Mouse (Mus musculus) hindbrain, postnatal 0 days (tissue): ENCODE measurements around the gene Cenpl. TPM values are rescaled to one million over a fixed set of nuclear protein-coding genes. Genes with fewer than 3 reads are reported as not detected.
A peak's percentile ranks its signal among the peaks of the same experiment; 100 is the strongest.

Experiments
- ATAC-seq: fragments of 200-750 bp; cut with Nextera tagmentation; 2 replicates; pipeline ENCODE4 v1.8.0; 2017; ENCODE audit warnings: mild to moderate bottlenecking, moderate TSS enrichment, moderate library complexity
- DNase-seq: peaks from one replicate; pipeline ENCODE4 v3.0.0-alpha.2; 2015; ENCODE audit warnings: low spot score
- H3K27ac ChIP-seq: fragments of 300-500 bp; sonication (generic); 2 replicates; pipeline ENCODE4 v1.5.1; 2014; ENCODE audit warnings: mild to moderate bottlenecking
- H3K27me3 ChIP-seq: fragments of 300-500 bp; sonication (generic); 2 replicates; pipeline ENCODE4 v1.6.1; 2014; ENCODE audit warnings: low read length, mixed read lengths; ENCODE audit not compliant: insufficient read depth
- H3K36me3 ChIP-seq: fragments of 300-500 bp; sonication (generic); 2 replicates; pipeline ENCODE4 v1.6.1; 2014; ENCODE audit warnings: low read length, mixed read lengths; ENCODE audit not compliant: insufficient read depth
- H3K4me1 ChIP-seq: fragments of 300-500 bp; sonication (generic); 2 replicates; pipeline ENCODE4 v1.6.1; 2014; ENCODE audit warnings: antibody characterized with exemption, low read length, mixed read lengths; ENCODE audit not compliant: insufficient read depth
- H3K4me2 ChIP-seq: fragments of 300-500 bp; sonication (generic); 2 replicates; pipeline ENCODE4 v1.6.1; 2014; ENCODE audit warnings: low read depth, mild to moderate bottlenecking, low read length, moderate library complexity, mixed read lengths
- H3K4me3 ChIP-seq: fragments of 300-500 bp; sonication (generic); 2 replicates; pipeline ENCODE4 v1.5.1; 2014; ENCODE audit warnings: low read length
- H3K9ac ChIP-seq: fragments of 300-500 bp; sonication (generic); replicated peaks from 2 replicates; pipeline ENCODE4 v1.6.1; 2014; ENCODE audit warnings: mild to moderate bottlenecking, low read length, moderate library complexity, mixed read lengths
- H3K9me3 ChIP-seq: fragments of 300-500 bp; sonication (generic); 2 replicates; pipeline ENCODE4 v1.6.1; 2016; ENCODE audit warnings: low read length, mixed read lengths
- CTCF ChIP-seq: IDR thresholded peaks from 2 replicates; pipeline ENCODE4 v1.5.1; 2016; ENCODE audit warnings: antibody characterized with exemption, control low read depth, low read depth
- WGBS: fragments of 180-500 bp; shearing (Covaris S2); extraction: QIAGEN DNeasy Blood & Tissue Kit; methylation state at CpG from one replicate; pipeline ENCODE4 v1.1.7; 2014; 5-methylcytosine and 5-hydroxymethylcytosine counted together
- polyA plus RNA-seq: library from polyadenylated mRNA; unstranded; fragments of >200 nt; fragmentation: Nextera tagmentation; extraction: Ambion mirVana; gene quantifications from 2 replicates; pipeline ENCODE4 v1.2.1, GENCODE M21; 2015
- total RNA-seq: library from RNA; depleted of rRNA; stranded (reverse); fragments of >200 nt; gene quantifications from 2 replicates; pipeline ENCODE4 v1.2.3, GENCODE M21; 2014

The Cenpl gene
- total and polyA plus RNA-seq, 2 experiments from 2014 or later, result 1.0 to 7.5 TPM

DNA sequence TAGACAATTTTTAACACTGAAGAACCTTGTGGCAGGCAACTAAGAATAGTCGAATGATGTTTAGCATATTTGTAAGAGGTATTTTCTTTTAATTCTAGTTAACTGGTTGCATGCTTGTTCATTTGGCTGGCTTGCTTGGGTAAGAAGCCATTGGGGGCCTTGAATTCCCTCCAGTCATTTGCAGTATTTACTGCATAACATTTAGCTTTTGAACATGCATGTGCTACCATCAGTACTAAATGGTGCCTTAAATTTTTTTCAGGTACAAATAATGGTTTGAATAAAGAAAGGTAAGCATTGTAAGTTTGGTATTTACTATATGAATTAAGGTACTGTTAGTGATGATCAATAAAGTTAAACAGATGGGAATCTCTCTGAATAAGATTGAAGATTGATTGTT lies 33.5 kb upstream of the Cenpl start:
- Histone ChIP-seq H3K4me2 (peak overlapping the region; percentile 84), H3K36me3 (peaks cover 16% of the 10 kb centered on the region; the same call in 1 of the 2 replicates), H3K9ac (peak overlapping the region; percentile 93; the same call in 1 of the 2 replicates), H3K4me1 (peaks cover 18% of the 10 kb centered on the region), H3K4me3 (peak overlapping the region; percentile 94), H3K27me3 (no peaks in the 10 kb centered on the region), H3K9me3 (no peaks in the 10 kb centered on the region), H3K27ac (no peak overlapping the region)
- DNase-seq (no peak), ATAC-seq (no peak)
- no peak for TF ChIP-seq CTCF
- WGBS, result 0% methylated on average over 1 of the region's 1 CpGs

DNA sequence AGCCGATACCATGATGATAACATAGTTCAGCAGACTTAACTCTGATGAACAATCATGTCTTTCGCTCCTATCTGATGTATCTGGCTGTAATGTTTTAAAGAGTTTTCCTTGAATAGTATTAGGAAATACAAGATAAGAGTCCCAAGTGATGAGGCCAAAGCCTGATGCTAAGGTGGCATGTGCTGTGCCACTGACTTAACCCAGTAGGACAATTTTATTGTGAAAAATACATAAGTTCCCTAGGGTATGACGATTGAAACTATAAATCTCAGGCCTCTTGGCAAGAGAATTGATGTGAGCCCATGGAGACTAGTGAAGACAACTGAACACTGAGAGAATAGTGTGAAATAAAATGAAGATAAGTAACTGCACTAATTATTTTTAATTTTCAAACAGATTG lies 32.9 kb upstream of the Cenpl start:
- H3K4me1 ChIP-seq, result peaks cover 18% of the 10 kb centered on the region
- H3K4me3 ChIP-seq, result peak overlapping the region; percentile 94
- H3K9ac ChIP-seq, result no peak overlapping the region
- WGBS, result 30% methylated on average over 3 of the region's 3 CpGs
- H3K27ac ChIP-seq, result no peak overlapping the region
- DNase-seq (no peak), ATAC-seq (no peak)
- TF ChIP-seq CTCF, result no peak
- H3K36me3 ChIP-seq, result peaks cover 16% of the 10 kb centered on the region; the same call in 1 of the 2 replicates
- no peaks in the 10 kb centered on the region for H3K9me3 ChIP-seq
- H3K27me3 ChIP-seq, result no peaks in the 10 kb centered on the region
- peak overlapping the region; percentile 84 for H3K4me2 ChIP-seq

DNA sequence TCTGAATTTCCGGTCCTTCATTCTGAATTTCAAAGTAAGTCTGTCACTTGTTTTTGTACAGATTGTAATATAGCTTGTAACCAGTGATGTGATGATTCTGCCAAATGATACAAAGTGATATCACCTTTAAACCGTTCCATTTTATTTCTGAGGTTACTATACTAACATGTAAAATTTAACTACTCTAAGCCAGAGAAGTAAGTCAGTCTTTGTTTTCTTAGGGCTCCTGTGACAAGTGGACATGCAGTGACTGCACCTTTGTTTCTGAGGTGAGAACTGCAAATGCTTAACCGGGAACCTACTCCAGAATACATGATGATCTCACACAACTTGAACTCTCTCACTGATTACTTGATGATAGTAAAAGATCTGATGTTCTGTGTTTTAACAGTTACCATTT lies 32.5 kb upstream of the Cenpl start:
- H3K9ac ChIP-seq, result no peak overlapping the region
- no peaks in the 10 kb centered on the region for H3K27me3 ChIP-seq
- peaks cover 16% of the 10 kb centered on the region; the same call in 1 of the 2 replicates for H3K36me3 ChIP-seq
- peak overlapping the region; percentile 84 for H3K4me2 ChIP-seq
- H3K4me3 ChIP-seq, result peak overlapping the region; percentile 94; the same call in 1 of the 2 replicates
- no peak for DNase-seq
- no peak for TF ChIP-seq CTCF
- H3K9me3 ChIP-seq, result no peaks in the 10 kb centered on the region
- WGBS, result 34% methylated on average over 3 of the region's 3 CpGs
- peaks cover 18% of the 10 kb centered on the region for H3K4me1 ChIP-seq
- ATAC-seq, result no peak
- H3K27ac ChIP-seq, result no peak overlapping the region; the same call in 1 of the 2 replicates

DNA sequence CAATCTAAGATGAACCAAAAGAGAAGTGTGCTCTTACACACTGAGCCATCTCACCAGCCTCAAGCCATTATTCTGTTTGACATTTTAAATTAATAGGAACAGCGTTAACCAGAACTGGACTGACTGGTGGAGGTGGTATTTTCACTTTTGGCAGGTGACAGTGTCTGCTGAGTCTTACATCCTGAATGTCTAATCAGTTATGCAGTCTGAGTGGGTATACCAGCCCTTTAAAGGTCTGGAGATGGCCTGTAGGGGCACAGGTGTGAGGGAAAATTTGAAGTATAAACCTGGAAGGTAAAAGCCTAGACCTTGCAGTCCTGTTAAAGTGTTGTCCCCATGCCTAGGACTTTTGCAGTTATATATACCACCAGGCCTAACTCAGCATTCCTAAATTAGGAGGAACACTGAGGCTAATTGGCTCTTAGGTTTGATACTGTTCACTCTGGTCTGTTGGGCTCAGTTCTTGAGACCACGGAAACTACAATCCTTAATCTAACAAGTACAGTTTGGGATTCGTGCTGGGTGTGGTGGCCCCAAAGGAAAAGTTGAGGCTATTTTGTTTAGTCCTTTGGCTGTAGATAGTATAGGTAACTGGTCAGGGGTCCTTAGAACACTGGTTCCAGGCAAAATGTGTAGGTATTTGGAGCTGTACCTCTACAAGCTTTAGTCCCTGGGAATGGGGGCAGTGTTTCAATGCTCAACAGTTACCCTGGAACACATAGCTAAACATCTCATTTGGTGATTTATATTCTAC lies 31.4 kb upstream of the Cenpl start:
- peak overlapping the region; percentile 45; the same call in 1 of the 2 replicates for H3K27ac ChIP-seq
- peaks cover 11% of the 10 kb centered on the region; the same call in 1 of the 2 replicates for H3K4me1 ChIP-seq
- TF ChIP-seq CTCF, result no peak
- H3K9me3 ChIP-seq, result no peaks in the 10 kb centered on the region
- no peak overlapping the region for H3K4me2 ChIP-seq
- no peak overlapping the region for H3K4me3 ChIP-seq
- DNase-seq (no peak), ATAC-seq (no peak)
- 8% methylated on average over 3 of the region's 3 CpGs for WGBS
- no peaks in the 10 kb centered on the region for H3K27me3 ChIP-seq
- no peak overlapping the region for H3K9ac ChIP-seq
- H3K36me3 ChIP-seq, result peaks cover 20% of the 10 kb centered on the region; the same call in 1 of the 2 replicates

DNA sequence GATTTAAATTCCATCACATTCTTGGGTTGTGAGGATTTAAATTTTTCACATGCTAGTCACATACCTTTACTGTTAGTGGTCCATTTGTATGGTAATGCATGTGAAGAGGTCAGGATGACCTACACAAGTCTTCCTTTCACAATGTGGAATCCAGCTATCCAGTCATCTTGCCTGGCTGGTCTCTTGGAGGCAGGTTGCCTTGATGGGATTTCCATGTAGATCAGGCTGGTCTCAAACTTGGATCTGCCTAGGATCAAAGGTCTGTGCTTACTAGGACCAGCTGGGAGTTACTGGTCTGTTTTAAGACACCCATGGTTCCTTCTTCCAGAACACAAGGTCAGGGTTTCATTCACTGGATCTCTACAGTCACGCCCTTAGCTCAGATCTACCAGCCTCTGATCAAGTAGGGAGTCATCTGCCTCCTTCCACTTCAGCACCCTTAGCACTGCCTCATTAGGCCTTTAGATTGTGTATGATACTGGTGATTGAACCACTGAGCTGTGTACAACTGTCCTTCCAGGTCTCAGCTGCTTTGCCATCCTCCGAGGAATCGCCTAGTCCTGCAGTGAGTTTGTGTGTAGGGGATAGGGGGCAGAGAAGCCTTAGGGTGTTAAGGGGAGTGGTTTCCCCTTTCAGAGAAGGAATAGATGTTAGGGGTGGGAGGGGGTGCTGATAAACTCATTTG lies 30.6 kb upstream of the Cenpl start:
- Histone ChIP-seq H3K36me3 (peaks cover 20% of the 10 kb centered on the region; the same call in 1 of the 2 replicates), H3K4me2 (no peak overlapping the region), H3K9ac (no peak overlapping the region), H3K27me3 (no peaks in the 10 kb centered on the region), H3K27ac (peak overlapping the region; percentile 45; the same call in 1 of the 2 replicates), H3K4me1 (peaks cover 11% of the 10 kb centered on the region; the same call in 1 of the 2 replicates), H3K9me3 (no peaks in the 10 kb centered on the region), H3K4me3 (no peak overlapping the region)
- ATAC-seq, result peak; percentile 14; the same call in 1 of the 2 replicates
- TF ChIP-seq CTCF, result no peak
- DNase-seq, result peak; percentile 11
- WGBS, result 19% methylated on average over 3 of the region's 3 CpGs

DNA sequence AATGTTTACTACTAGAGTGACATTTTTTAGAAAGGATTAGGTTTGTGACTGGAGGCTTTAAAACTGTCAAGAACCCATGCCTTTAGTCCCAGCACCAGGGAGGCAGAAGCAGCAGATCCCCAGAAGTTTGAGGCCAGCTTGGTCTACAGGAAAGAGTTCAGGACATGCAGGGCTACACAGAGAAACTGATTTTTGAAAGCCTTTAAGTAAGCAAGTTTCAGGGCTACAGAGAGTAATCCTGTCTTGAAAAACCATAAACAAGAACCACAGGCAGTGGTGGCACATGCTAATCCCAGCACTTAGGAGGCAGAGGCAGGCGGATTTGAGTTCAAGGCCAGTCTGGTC lies 30.1 kb upstream of the Cenpl start:
- 62% methylated on average over 1 of the region's 1 CpGs for WGBS

More for the DNA sequence above, 30.1 kb upstream of the Cenpl start:
- Histone ChIP-seq H3K9ac (no peak overlapping the region), H3K27me3 (no peaks in the 10 kb centered on the region), H3K9me3 (no peaks in the 10 kb centered on the region), H3K27ac (0 out of 2 replicates have a peak overlapping the region, but pooled peaks have one; percentile 45), H3K36me3 (peaks cover 24% of the 10 kb centered on the region; the same call in 1 of the 2 replicates), H3K4me1 (peaks cover 11% of the 10 kb centered on the region; the same call in 1 of the 2 replicates), H3K4me3 (no peak overlapping the region), H3K4me2 (no peak overlapping the region)
- no peak for TF ChIP-seq CTCF
- no peak for DNase-seq
- ATAC-seq, result no peak
